Mouse (Mus musculus) left cerebral cortex, postnatal 14 days (tissue): ENCODE measurements around the gene Tceal1. TPM values are rescaled to one million over a fixed set of nuclear protein-coding genes. Genes with fewer than 3 reads are reported as not detected.

Experiments
- DNase-seq, 2 experiments: peaks; one replicate each; pipeline ENCODE4 v3.0.0; 2021 to 2022; ENCODE audit warnings: low spot score in 2 of 2, mixed read lengths in 1 of 2
- intact Hi-C: fragments of 180-260 bp; cut with DNase I; formaldehyde crosslinking; loops from one replicate; pipeline ENCODE4 v1.15.1; 2025
- total RNA-seq, 2 experiments: library from RNA; stranded (reverse); gene quantifications; 2 replicates each; pipeline ENCODE4 v1.2.3; 2021

The Tceal1 gene
- total RNA-seq, 2 experiments from 2014 or later: 11.5 to 12.6 TPM

DNA sequence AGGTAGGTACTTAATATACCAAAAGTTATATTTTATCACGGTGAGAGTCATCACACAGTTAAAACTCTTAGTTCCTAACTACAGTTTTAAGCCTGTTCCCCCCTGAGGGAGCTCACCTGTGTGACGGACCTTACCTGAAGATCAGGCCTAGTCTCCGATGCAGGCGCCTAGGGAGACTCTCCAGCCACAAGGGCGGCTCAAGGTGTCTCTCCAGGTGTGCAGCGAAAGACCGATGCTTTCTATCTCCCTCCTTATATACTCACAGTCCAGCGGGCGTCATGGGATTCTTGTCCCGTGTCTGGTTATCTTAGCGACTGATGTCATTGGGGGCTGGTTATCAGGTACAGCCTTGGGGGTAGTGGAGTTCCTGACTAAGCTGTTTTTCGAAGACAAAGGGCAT, 35.7 kb downstream of the Tceal1 start, which contains the start of gene Morf4l2:
Morf4l2 (minus strand) TSS at position 232 of the 400 bp plus-strand sequence.
- intact Hi-C loops: loop anchor here (5.0 kb wide), 2 partner anchors 116 to 274 kb away; no protein-coding TSS in a partner anchor
- DNase-seq: no peak

DNA sequence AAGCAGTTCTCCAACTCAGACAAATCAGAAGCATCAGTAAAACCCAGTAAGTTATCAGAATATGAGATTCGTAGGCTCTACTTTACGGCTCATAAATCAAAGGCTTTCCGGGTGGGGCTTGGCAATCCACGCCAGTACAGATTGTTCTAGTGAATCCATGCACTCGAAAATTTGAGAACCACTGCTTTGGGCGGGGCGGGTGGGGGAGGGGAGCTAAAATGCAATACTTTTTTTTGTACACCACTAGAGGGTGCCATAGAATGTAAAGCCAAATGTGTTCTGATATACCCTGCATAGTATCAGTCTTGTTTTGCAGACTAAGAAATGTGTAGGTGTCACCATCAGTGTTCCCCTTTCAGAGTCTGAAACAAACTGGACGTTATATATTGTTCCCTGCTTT, 36.9 kb downstream of the Tceal1 start:
- intact Hi-C loops: loop anchor here (5.0 kb wide), 2 partner anchors 117 to 273 kb away; no protein-coding TSS in a partner anchor
- no peak for DNase-seq

DNA sequence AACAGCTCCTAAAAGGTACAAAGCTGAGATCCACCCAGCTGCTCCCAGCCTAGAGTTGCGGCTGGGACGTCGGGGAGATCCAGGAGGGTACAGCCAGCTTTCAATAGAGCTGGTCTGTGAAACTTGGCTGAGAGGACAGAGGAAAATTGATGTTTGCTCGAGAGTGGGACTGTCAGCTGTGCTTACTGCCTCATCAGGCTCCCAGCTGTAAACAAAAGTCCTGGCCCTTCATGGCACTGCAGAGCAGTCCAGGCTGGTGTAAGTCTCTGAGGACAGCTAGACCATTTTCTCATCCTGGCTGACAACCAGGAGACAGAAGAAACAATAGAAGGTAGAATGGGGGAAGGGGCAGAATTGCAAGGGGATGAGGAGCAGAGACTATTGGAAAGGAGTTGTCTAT, 41.5 kb downstream of the Tceal1 start:
- DNase-seq: no peak
- intact Hi-C loops: no loop called here

GRCm38 (mm10) chrX:136755464-136755863, 47.7 kb downstream of the Tceal1 start:
- intact Hi-C loops: no loop called here
- no peak for DNase-seq

Other genes starting within 250 kb of the Tceal1 start
- not detected for gene Kir3dl1, start 190.0 kb upstream of the Tceal1 start, total RNA-seq
- gene Kir3dl2, start 163.9 kb upstream of the Tceal1 start, total RNA-seq: under 1 TPM in 1 of 2 experiments, not detected in 1; 0.20 TPM
- 100 to 1,000 TPM; 124 to 129 TPM for gene Tceal3, start 117.1 kb upstream of the Tceal1 start, total RNA-seq
- gene Morf4l2, start 35.7 kb downstream of the Tceal1 start, total RNA-seq: 100 to 1,000 TPM; 363 to 377 TPM
- gene Glra4, start 72.2 kb downstream of the Tceal1 start, total RNA-seq: under 1 TPM in 1 of 2 experiments, not detected in 1; 0.27 TPM
- gene Plp1, start 114.7 kb downstream of the Tceal1 start, total RNA-seq: 100 to 1,000 TPM; 421 to 726 TPM
- gene Rab9b, start 160.8 kb downstream of the Tceal1 start, total RNA-seq: 10 to 100 TPM; 14.9 to 19.7 TPM
- gene H2bfm, start 219.3 kb downstream of the Tceal1 start, total RNA-seq: not detected